Mouse (Mus musculus): Measurements from ENCODE around the gene Ifitm2. TPM values are rescaled to one million over a fixed set of nuclear protein-coding genes. Genes with fewer than 3 reads are reported as not detected.
A peak's percentile ranks its signal among the peaks of the same experiment; 100 is the strongest.

The Ifitm2 gene
- polyA plus RNA-seq, 1 experiment from 2014 or later, result 1,087 TPM

- WGBS, result 9% methylated on average over 17 of the region's 17 CpGs
- 0 out of 2 replicates have a peak, but pooled peaks cover under 1% of the 10 kb centered on the region for H3K36me3 ChIP-seq (ENCODE audit: insufficient read depth)
- peaks cover 18% of the 10 kb centered on the region for H3K4me1 ChIP-seq (ENCODE audit: insufficient read depth)
- H3K9ac ChIP-seq, result peak overlapping the region; percentile 67
- ATAC-seq (ENCODE audit: insufficient read depth) (peak; percentile 36), DNase-seq (peak; percentile 66)
- H3K9me3 ChIP-seq (ENCODE audit: low read depth, low read length), result no peaks in the 10 kb centered on the region
- peak overlapping the region; percentile 96 for H3K27ac ChIP-seq (ENCODE audit: low read depth)
- peak overlapping the region; percentile 60 for H3K4me3 ChIP-seq (ENCODE audit: low read depth, low read length)
- TF ChIP-seq CTCF (IDR thresholded peaks at IDR 0.05; ENCODE audit: low read depth), result no peak
- no peaks in the 10 kb centered on the region for H3K27me3 ChIP-seq (ENCODE audit: insufficient read depth, low read length)
- H3K4me2 ChIP-seq, result peak overlapping the region; percentile 90
Measured at GRCm38 (mm10) chr7:140955342-140955741, 445 bp downstream of the Ifitm2 start.

DNA sequence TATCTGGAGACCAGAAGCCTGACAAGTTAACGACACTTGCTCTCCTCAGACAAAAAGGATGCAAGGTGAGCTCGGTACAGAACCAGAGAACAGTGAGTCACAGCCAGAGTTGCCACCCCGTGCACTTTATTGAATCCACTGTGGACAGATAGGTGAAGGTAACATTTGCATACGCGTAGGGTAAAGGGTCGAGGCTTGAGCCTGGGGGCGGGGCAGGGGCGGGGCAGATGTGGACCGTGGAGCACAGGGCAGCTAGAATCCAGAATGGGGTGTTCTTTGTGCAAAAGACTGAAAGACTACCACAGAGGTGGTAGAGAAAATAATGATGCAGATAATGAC is 1.1 kb downstream of the Ifitm2 start:
- Histone ChIP-seq H3K9ac (peak overlapping the region; percentile 67), H3K9me3 (ENCODE audit: low read depth, low read length) (no peaks in the 10 kb centered on the region), H3K4me2 (peak overlapping the region; percentile 90), H3K36me3 (ENCODE audit: insufficient read depth) (peaks cover 7% of the 10 kb centered on the region; the same call in 1 of the 2 replicates), H3K4me3 (ENCODE audit: low read depth, low read length) (peak overlapping the region; percentile 60), H3K27me3 (ENCODE audit: insufficient read depth, low read length) (no peaks in the 10 kb centered on the region), H3K4me1 (ENCODE audit: insufficient read depth) (peaks cover 20% of the 10 kb centered on the region), H3K27ac (ENCODE audit: low read depth) (peak overlapping the region; percentile 44; the same call in 1 of the 2 replicates)
- ATAC-seq (ENCODE audit: insufficient read depth) (no peak), DNase-seq (no peak)
- TF ChIP-seq CTCF (IDR thresholded peaks at IDR 0.05; ENCODE audit: low read depth), result no peak
- 4% methylated on average over 9 of the region's 9 CpGs for WGBS

- 40% methylated on average over 15 of the region's 15 CpGs for WGBS
- Histone ChIP-seq H3K9me3 (ENCODE audit: low read depth, low read length) (no peaks in the 10 kb centered on the region), H3K4me3 (ENCODE audit: low read depth, low read length) (peak overlapping the region; percentile 60), H3K27ac (ENCODE audit: low read depth) (peak overlapping the region; percentile 44; the same call in 1 of the 2 replicates), H3K36me3 (ENCODE audit: insufficient read depth) (peaks cover 13% of the 10 kb centered on the region), H3K9ac (peak overlapping the region; percentile 67), H3K27me3 (ENCODE audit: insufficient read depth, low read length) (no peaks in the 10 kb centered on the region), H3K4me1 (ENCODE audit: insufficient read depth) (peaks cover 20% of the 10 kb centered on the region), H3K4me2 (peak overlapping the region; percentile 90)
- ATAC-seq (ENCODE audit: insufficient read depth) (no peak), DNase-seq (no peak)
- TF ChIP-seq CTCF (IDR thresholded peaks at IDR 0.05; ENCODE audit: low read depth), result no peak
Measured at GRCm38 (mm10) chr7:140953800-140954732, 1.7 kb downstream of the Ifitm2 start.

DNA sequence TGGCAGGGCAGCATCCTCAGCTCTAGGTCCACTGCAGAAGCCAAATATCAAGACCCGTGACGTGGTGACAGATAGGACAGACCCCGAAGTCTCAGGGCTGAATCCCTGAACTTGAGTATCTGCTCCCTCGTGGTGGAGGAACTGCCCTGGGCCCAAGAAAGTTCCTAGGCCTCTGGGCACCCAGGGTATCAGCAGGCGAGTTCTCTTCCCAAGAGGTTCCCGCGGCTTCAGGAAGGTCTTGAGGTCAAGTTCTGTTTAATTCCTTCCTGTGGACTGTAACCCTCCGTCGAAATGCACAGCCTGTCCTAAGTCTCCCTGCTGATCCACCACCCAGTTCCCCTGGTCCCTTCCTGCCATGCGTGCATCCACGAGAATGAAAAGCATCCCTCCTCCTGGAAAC is 2.7 kb downstream of the Ifitm2 start:
- DNase-seq (no peak), ATAC-seq (ENCODE audit: insufficient read depth) (no peak)
- no peak overlapping the region for H3K4me3 ChIP-seq (ENCODE audit: low read depth, low read length)
- H3K27me3 ChIP-seq (ENCODE audit: insufficient read depth, low read length), result no peaks in the 10 kb centered on the region
- H3K9ac ChIP-seq, result no peak overlapping the region
- WGBS, result 68% methylated on average over 11 of the region's 11 CpGs
- H3K36me3 ChIP-seq (ENCODE audit: insufficient read depth), result peaks cover 22% of the 10 kb centered on the region
- peaks cover 20% of the 10 kb centered on the region for H3K4me1 ChIP-seq (ENCODE audit: insufficient read depth)
- no peaks in the 10 kb centered on the region for H3K9me3 ChIP-seq (ENCODE audit: low read depth, low read length)
- peak overlapping the region; percentile 90 for H3K4me2 ChIP-seq
- no peak overlapping the region for H3K27ac ChIP-seq (ENCODE audit: low read depth)
- TF ChIP-seq CTCF (IDR thresholded peaks at IDR 0.05; ENCODE audit: low read depth), result no peak

GRCm38 (mm10) chr7:140952441-140952840 is 3.3 kb downstream of the Ifitm2 start:
- no peak for DNase-seq
- H3K36me3 ChIP-seq (ENCODE audit: insufficient read depth), result peaks cover 29% of the 10 kb centered on the region
- H3K4me2 ChIP-seq, result no peak overlapping the region
- no peak for ATAC-seq (ENCODE audit: insufficient read depth)
- no peaks in the 10 kb centered on the region for H3K9me3 ChIP-seq (ENCODE audit: low read depth, low read length)
- H3K4me3 ChIP-seq (ENCODE audit: low read depth, low read length), result no peak overlapping the region
- no peak overlapping the region for H3K27ac ChIP-seq (ENCODE audit: low read depth)
- H3K4me1 ChIP-seq (ENCODE audit: insufficient read depth), result peaks cover 20% of the 10 kb centered on the region
- H3K27me3 ChIP-seq (ENCODE audit: insufficient read depth, low read length), result no peaks in the 10 kb centered on the region
- 61% methylated on average over 7 of the region's 7 CpGs for WGBS
- TF ChIP-seq CTCF (IDR thresholded peaks at IDR 0.05; ENCODE audit: low read depth), result no peak
- H3K9ac ChIP-seq, result no peak overlapping the region

- DNase-seq (no peak), ATAC-seq (ENCODE audit: insufficient read depth) (no peak)
- Histone ChIP-seq H3K9ac (no peak overlapping the region), H3K4me3 (ENCODE audit: low read depth, low read length) (no peak overlapping the region), H3K36me3 (ENCODE audit: insufficient read depth) (peaks cover 34% of the 10 kb centered on the region), H3K4me1 (ENCODE audit: insufficient read depth) (peaks cover 20% of the 10 kb centered on the region), H3K9me3 (ENCODE audit: low read depth, low read length) (no peaks in the 10 kb centered on the region), H3K27me3 (ENCODE audit: insufficient read depth, low read length) (no peaks in the 10 kb centered on the region), H3K4me2 (no peak overlapping the region), H3K27ac (ENCODE audit: low read depth) (no peak overlapping the region)
- TF ChIP-seq CTCF (IDR thresholded peaks at IDR 0.05; ENCODE audit: low read depth), result no peak
- WGBS, result 72% methylated on average over 6 of the region's 6 CpGs
Measured at GRCm38 (mm10) chr7:140951765-140952164, 4.0 kb downstream of the Ifitm2 start.

DNA sequence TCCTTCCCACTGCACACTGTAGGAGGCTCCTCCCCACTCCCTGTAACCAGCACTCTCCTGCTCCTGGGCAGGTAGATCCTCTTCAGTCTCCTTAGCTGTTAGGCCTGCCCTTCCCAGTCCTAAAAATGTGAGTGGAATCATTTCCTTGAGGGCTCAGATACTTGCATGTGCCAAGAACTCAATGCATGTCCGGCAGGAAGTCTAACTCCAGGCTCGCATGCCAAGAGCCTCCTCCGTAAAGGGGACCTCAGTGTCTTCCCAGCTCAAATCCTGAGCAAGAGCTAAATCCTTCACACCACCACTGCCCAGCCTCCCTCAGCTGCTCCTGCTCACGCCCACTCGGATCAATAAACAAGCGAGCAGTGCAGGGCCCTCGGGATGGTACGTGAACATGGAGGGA is 4.7 kb downstream of the Ifitm2 start:
- no peak overlapping the region; the same call in 1 of the 2 replicates for H3K4me2 ChIP-seq
- H3K9ac ChIP-seq, result no peak overlapping the region
- no peak overlapping the region for H3K4me3 ChIP-seq (ENCODE audit: low read depth, low read length)
- H3K27me3 ChIP-seq (ENCODE audit: insufficient read depth, low read length), result no peaks in the 10 kb centered on the region
- DNase-seq (peak; percentile 61), ATAC-seq (ENCODE audit: insufficient read depth) (no peak)
- WGBS, result 34% methylated on average over 8 of the region's 8 CpGs
- peaks cover 41% of the 10 kb centered on the region for H3K36me3 ChIP-seq (ENCODE audit: insufficient read depth)
- peak overlapping the region; percentile 9; the same call in 1 of the 2 replicates for H3K27ac ChIP-seq (ENCODE audit: low read depth)
- no peaks in the 10 kb centered on the region for H3K9me3 ChIP-seq (ENCODE audit: low read depth, low read length)
- TF ChIP-seq CTCF (IDR thresholded peaks at IDR 0.05; ENCODE audit: low read depth), result no peak
- peaks cover 13% of the 10 kb centered on the region for H3K4me1 ChIP-seq (ENCODE audit: insufficient read depth)
